Mouse (Mus musculus) liver, embryonic 18 days (tissue): ENCODE measurements around the gene Gm44503. TPM values are rescaled to one million over a fixed set of nuclear protein-coding genes. Genes with fewer than 3 reads are reported as not detected.

Source experiments
- polyA plus RNA-seq: library from polyadenylated mRNA; depleted of rRNA; stranded (reverse); fragments of >200 nt; gene quantifications from 2 replicates; pipeline ENCODE4 v1.2.3, GENCODE M21; 2012; rRNA removed

Gene Gm44503
- polyA plus RNA-seq = not detected in 2 replicates

DNA sequence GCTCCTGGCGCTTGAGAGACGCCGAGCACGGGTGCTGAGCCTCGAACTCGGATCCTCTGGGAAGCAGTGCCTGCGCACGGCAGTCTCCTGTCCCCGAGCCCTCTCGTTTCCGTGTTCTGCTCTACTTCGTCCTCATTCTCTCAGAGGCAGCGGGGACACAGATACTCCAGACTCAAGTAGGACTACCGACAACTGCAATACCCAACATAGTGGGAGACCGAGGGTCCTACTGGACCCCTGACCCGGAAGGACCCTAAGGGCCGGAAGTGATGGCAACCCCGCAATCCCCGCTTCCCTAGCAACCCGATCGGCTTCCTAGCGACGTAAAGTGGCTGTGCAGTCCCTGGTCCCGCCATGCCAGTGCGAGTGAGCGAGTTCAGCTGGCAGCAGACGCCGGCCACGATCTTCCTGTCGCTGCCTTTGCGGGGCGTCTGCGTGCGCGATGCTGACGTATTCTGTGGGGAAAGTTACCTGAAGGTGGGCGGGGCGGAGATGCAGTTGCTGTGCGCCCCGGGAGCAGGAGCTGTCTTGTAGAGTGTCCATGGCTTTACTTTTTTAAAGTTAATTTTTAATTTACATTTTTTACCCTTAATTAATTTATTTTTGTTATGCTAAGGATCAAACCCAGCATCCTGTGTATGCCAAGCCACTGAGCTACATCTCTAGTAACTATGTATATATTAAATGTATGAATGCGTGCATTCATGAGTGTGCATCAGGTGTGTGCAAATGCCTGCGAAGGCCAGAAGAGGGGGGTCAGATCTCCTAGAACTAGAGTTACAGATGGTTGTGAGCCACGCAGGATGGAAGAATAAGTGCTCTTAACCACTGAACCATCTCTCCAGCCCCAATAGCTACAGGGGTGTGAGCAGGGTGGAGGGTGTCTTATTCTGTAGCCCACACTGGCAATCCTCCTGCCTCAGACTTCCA, at the start of gene Gm44503, which contains the start of gene Dyx1c1:
Gm44503 (plus strand) TSS at position 332 of the 930 bp plus-strand sequence.
Dyx1c1 (plus strand) TSS at position 265 of the 930 bp plus-strand sequence.

DNA sequence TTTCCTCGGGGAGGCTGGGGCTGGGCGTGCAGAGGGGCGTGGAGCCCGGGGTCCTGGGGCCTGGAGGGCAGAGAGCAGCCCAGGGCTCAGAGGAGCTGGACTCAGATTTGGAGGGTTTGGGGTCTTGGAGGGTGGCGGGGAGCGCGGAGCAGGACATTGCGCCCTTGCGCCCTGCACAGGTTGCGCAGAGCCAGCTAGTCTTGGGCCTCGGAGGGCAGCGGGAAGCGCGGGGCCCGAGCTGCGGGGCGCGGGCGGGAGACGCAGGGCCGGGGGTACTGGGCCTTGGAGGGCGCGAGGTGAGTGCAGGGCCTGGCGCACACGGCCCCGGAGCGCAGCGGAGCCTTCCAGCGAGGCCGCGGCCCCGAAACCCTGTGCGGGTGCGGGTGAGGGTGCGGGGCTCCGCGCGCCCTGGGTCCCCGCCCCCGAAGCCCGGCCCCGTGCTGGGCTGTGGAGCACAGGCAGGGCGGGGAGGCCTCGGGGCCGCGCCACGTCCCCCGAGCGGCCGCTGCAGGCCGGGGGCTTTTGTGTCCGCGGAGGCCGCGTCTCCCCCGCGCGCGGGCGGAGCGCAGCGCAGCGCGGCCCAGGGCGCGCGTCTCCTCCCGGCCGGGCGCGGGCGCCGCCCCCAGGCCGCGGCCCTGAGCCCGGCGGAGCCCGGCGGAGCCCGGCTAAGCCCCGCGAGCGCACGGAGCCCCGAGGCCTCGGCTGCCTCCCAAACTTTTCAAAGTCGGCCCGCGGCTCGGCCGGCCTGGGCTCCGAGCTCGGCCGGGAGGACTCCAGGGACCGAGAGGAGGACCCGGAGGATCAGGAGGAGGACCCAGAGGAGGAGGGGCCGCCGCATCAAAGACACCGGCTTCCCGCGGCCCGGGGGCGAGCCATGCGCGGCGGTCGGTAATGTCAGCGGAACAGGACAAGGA, 33.4 kb upstream of the Gm44503 start, which contains the start of gene Pygo1:
Pygo1 (plus strand) TSS at position 625 of the 914 bp plus-strand sequence.

DNA sequence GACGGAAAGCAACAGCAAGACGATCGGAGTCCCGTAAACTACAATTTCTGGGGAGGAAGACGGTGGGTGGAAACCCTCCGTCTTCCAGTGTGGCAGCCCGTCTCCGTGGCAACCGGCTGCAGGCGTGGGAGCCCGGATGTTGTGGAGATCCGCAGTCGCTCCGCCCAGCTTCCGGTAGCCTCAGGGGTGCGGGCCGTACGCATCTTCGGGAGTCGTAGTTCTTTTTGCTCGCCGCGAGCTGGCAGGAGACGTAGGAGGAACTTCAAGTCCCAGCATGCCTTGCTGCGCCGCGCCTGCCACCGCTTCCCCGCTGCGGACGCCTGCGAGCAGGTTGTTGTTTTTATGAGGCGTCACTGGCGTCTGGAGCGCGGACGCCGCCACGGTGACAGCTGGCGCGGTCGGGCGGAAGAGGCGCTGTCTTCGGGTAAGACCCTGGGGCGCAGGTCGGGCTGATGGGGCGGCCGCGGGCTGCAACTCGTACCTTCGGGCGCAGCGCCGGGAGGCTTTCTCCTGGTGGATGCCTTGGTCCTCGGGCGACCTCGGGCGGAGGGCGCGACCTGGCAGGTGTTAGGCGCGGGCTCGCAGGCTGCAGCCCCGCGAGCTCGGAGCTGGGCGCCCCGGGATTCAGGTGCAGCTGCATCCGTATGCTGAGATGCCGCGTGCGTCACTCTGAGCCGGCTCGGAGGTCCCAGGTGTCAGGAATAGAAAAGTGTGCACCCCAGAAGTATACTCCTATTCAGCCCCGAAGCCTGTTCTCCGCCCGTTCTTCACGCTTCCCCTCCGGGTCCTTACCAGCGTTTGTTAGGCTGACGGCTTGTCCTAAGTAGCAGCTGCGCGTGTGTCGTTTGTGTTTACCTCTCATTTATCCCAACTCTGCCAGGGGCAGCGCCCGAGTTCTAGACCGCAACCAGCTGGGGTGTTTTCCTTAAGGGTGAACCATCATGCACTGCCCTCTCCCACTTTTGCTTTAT, 26.9 kb downstream of the Gm44503 start, which contains the start of the genes Ccpg1os and Ccpg1:
Ccpg1os (minus strand) TSS at position 133 of the 971 bp plus-strand sequence.
Ccpg1 (plus strand) TSS at position 180 of the 971 bp plus-strand sequence.

DNA sequence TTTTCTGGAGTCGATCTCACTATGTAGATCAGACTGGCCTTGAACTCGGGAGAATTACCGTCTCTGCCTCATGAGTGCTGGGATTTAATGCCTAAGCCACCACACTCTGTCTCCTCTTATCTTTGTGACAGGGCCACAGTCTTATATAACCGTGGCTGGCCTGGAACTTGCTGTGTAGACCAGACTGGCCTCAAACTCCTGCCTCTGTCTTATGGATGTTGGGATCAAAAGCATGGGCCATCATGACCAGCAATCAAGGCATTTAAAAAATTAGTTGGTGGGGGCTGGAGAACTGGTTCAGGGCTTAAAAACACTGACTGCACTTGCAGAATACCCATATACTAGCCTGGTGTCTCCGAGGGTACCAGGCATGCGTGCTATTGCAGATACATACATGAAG, 81.4 kb downstream of the Gm44503 start, which contains the start of gene Pigb:
Pigb (minus strand) TSS at position 299 of the 400 bp plus-strand sequence.

DNA sequence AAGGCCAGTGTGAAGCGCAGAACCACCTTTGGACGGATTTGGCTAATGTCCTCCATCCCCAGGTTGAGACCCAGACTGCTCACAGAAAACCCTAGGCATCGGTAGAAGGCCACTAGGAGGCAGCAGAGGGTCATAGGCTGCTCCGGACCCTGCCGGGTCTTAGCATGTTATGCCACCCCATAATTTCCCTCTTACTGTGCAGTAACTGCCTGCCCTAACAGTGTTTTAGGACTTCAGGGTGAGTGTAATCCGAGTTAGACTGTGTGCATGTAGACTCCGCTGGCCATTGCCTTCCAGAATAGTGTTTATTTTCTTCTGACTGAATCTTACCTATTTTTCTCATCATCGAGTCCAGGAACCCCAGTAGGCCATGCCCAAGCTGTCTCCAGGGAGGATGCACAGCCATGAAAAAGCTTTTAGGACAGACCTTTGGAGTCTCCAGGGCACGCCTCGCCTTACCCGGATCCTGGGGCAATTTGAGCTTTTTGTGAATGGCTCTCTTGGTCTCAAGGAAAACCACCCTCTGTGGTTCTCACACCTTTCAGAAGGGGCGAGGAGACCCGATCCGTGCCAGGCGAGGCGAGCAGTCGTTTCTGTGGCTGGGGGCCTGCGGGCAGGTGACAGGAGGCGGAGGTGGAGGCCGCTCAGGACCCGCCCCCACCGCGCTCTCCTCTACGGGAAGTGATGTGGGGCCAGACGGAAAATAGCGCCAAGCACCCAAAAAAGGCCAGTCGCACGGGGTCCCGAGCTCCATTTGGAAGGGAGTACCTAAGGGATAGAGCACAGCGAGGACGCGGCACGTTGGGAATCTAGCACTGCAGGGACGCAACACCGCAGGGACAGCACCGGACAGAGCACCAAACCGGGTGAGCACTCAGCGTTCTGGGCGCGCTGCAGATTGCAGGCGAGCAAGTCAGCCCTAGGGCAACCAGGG, 85.8 kb downstream of the Gm44503 start, which contains the start of gene Rab27a:
Rab27a (plus strand) TSS at position 709 of the 934 bp plus-strand sequence.

Other genes starting within 250 kb of the Gm44503 start
- gene Prtg, start 152.0 kb upstream of the Gm44503 start, polyA plus RNA-seq = 0.28 and 0.43 TPM in 2 replicates
- gene Pygo1, start 33.2 kb upstream of the Gm44503 start, polyA plus RNA-seq = 0.13 and 0.16 TPM in 2 replicates
- 0.19 and 0.24 TPM in 2 replicates for gene Dyx1c1, start 67 bp upstream of the Gm44503 start, polyA plus RNA-seq
- 4.3 and 4.4 TPM in 2 replicates for gene Ccpg1os, start 26.5 kb downstream of the Gm44503 start, polyA plus RNA-seq
- 7.5 and 8.2 TPM in 2 replicates for gene Ccpg1, start 26.6 kb downstream of the Gm44503 start, polyA plus RNA-seq
- gene Pigb, start 81.5 kb downstream of the Gm44503 start, polyA plus RNA-seq = 3.8 and 4.2 TPM in 2 replicates
- gene Rab27a, start 86.0 kb downstream of the Gm44503 start, polyA plus RNA-seq = 4.6 and 5.8 TPM in 2 replicates
- 0.21 and 0.30 TPM in 2 replicates for gene Khdc3, start 143.0 kb downstream of the Gm44503 start, polyA plus RNA-seq
- not detected in 2 replicates for gene Gm20509, start 143.6 kb downstream of the Gm44503 start, polyA plus RNA-seq
- gene Rsl24d1, start 154.6 kb downstream of the Gm44503 start, polyA plus RNA-seq = 23.0 and 24.2 TPM in 2 replicates